Mouse (Mus musculus) forebrain, postnatal 0 days (tissue): ENCODE measurements around the gene Fcgrt. TPM values are rescaled to one million over a fixed set of nuclear protein-coding genes. Genes with fewer than 3 reads are reported as not detected.
A peak's percentile ranks its signal among the peaks of the same experiment; 100 is the strongest.
"Not testable (repeated sequence)": the region's sequence is repeated elsewhere in the genome, so short reads cannot be mapped to it uniquely, and the experiment has no call there.

Source experiments
- ATAC-seq: fragments of 200-750 bp; cut with Nextera tagmentation; 2 replicates; pipeline ENCODE4 v1.8.0; 2017; ENCODE audit warnings: mild to moderate bottlenecking, moderate library complexity
- DNase-seq: peaks from one replicate; pipeline ENCODE4 v3.0.0-alpha.2; 2015
- H3K27ac ChIP-seq: fragments of 300-500 bp; sonication (generic); 2 replicates; pipeline ENCODE4 v1.5.1; 2014; ENCODE audit warnings: low read depth, mild to moderate bottlenecking, antibody characterized with exemption, low read length, moderate library complexity, mixed read lengths
- H3K27me3 ChIP-seq: fragments of 300-500 bp; sonication (generic); 2 replicates; pipeline ENCODE4 v1.6.1; 2014; ENCODE audit warnings: mild to moderate bottlenecking, low read length, mixed read lengths; ENCODE audit not compliant: insufficient read depth
- H3K36me3 ChIP-seq: fragments of 300-500 bp; sonication (generic); 2 replicates; pipeline ENCODE4 v1.6.1; 2014; ENCODE audit warnings: mild to moderate bottlenecking, moderate library complexity; ENCODE audit not compliant: insufficient read depth
- H3K4me1 ChIP-seq: fragments of 300-500 bp; sonication (generic); 2 replicates; pipeline ENCODE4 v1.6.1; 2014; ENCODE audit warnings: antibody characterized with exemption; ENCODE audit not compliant: insufficient read depth
- H3K4me2 ChIP-seq: fragments of 300-500 bp; sonication (generic); 2 replicates; pipeline ENCODE4 v1.6.1; 2014; ENCODE audit warnings: low read depth, mild to moderate bottlenecking, moderate library complexity
- H3K4me3 ChIP-seq: fragments of 300-500 bp; sonication (generic); 2 replicates; pipeline ENCODE4 v1.5.1; 2014; ENCODE audit warnings: low read depth, low read length, mixed read lengths
- H3K9ac ChIP-seq: fragments of 300-500 bp; sonication (generic); 2 replicates; pipeline ENCODE4 v1.6.1; 2014; ENCODE audit warnings: mild to moderate bottlenecking
- H3K9me3 ChIP-seq: fragments of 300-500 bp; sonication (generic); 2 replicates; pipeline ENCODE4 v1.6.1; 2016; ENCODE audit warnings: low read length
- CTCF ChIP-seq: sonication (generic); IDR thresholded peaks from 2 replicates; pipeline ENCODE4 v1.5.1; 2016; ENCODE audit warnings: antibody characterized with exemption, control low read depth, low read depth
- WGBS: fragments of 180-500 bp; shearing (Covaris S2); extraction: QIAGEN DNeasy Blood & Tissue Kit; methylation state at CpG from one replicate; pipeline ENCODE4 v1.1.7; 2014; 5-methylcytosine and 5-hydroxymethylcytosine counted together
- polyA plus RNA-seq: library from polyadenylated mRNA; unstranded; fragments of >200 nt; fragmentation: Nextera tagmentation; extraction: Ambion mirVana; gene quantifications from 2 replicates; pipeline ENCODE4 v1.2.1, GENCODE M21; 2015
- total RNA-seq: library from RNA; depleted of rRNA; stranded (reverse); fragments of >200 nt; gene quantifications from 2 replicates; pipeline ENCODE4 v1.2.3, GENCODE M21; 2014

The Fcgrt gene
- total and polyA plus RNA-seq, 2 experiments from 2014 or later, result 29.4 to 35.1 TPM

GRCm38 (mm10) chr7:45098541-45099240, 5.0 kb downstream of the Fcgrt start:
- Histone ChIP-seq H3K9ac (no peak overlapping the region), H3K4me3 (no peak overlapping the region), H3K4me2 (no peak overlapping the region), H3K4me1 (no peaks in the 10 kb centered on the region), H3K9me3 (no peaks in the 10 kb centered on the region), H3K27me3 (no peaks in the 10 kb centered on the region), H3K36me3 (no peaks in the 10 kb centered on the region), H3K27ac (no peak overlapping the region)
- no peak for ATAC-seq
- TF ChIP-seq CTCF, result peak; percentile 23
- 91% methylated on average over 8 of the region's 8 CpGs for WGBS
- DNase-seq, result no peak

GRCm38 (mm10) chr7:45097479-45097878, 6.2 kb downstream of the Fcgrt start:
- H3K27ac ChIP-seq, result no peak overlapping the region
- H3K36me3 ChIP-seq, result no peaks in the 10 kb centered on the region
- no peak overlapping the region for H3K9ac ChIP-seq
- no peak for TF ChIP-seq CTCF
- no peak overlapping the region for H3K4me2 ChIP-seq
- no peaks in the 10 kb centered on the region for H3K9me3 ChIP-seq
- DNase-seq, result no peak
- 52% methylated on average over 6 of the region's 6 CpGs for WGBS
- no peak for ATAC-seq
- H3K4me1 ChIP-seq, result no peaks in the 10 kb centered on the region
- H3K4me3 ChIP-seq, result no peak overlapping the region
- H3K27me3 ChIP-seq, result no peaks in the 10 kb centered on the region

GRCm38 (mm10) chr7:45095965-45096364, 7.7 kb downstream of the Fcgrt start:
- H3K4me3 ChIP-seq, result not testable (repeated sequence)

GRCm38 (mm10) chr7:45095367-45095766, 8.3 kb downstream of the Fcgrt start:
- Histone ChIP-seq H3K4me3 (no peak overlapping the region), H3K27me3 (no peaks in the 10 kb centered on the region), H3K9me3 (no peaks in the 10 kb centered on the region), H3K4me2 (no peak overlapping the region), H3K36me3 (no peaks in the 10 kb centered on the region), H3K9ac (no peak overlapping the region), H3K4me1 (no peaks in the 10 kb centered on the region), H3K27ac (no peak overlapping the region)
- WGBS, result 85% methylated on average over 6 of the region's 6 CpGs
- ATAC-seq (no peak), DNase-seq (no peak)
- TF ChIP-seq CTCF, result no peak

More at GRCm38 (mm10) chr7:45095965-45096364, 7.7 kb downstream of the Fcgrt start:
- not testable (repeated sequence) for H3K27me3 ChIP-seq, H3K4me2 ChIP-seq, H3K9ac ChIP-seq, H3K9me3 ChIP-seq, H3K4me1 ChIP-seq, DNase-seq, H3K36me3 ChIP-seq, H3K27ac ChIP-seq, ATAC-seq
- 91% methylated on average over 14 of the region's 14 CpGs for WGBS

GRCm38 (mm10) chr7:45094121-45094520, 9.5 kb downstream of the Fcgrt start:
- DNase-seq, result no peak
- Histone ChIP-seq H3K9me3 (no peaks in the 10 kb centered on the region), H3K27ac (no peak overlapping the region), H3K4me3 (no peak overlapping the region), H3K36me3 (no peaks in the 10 kb centered on the region), H3K27me3 (no peaks in the 10 kb centered on the region), H3K9ac (no peak overlapping the region), H3K4me2 (no peak overlapping the region), H3K4me1 (no peaks in the 10 kb centered on the region)
- WGBS, result 74% methylated on average over 7 of the region's 7 CpGs
- ATAC-seq, result no peak
- TF ChIP-seq CTCF, result no peak

- 32% methylated on average over 18 of the region's 18 CpGs for WGBS
- H3K4me1 ChIP-seq, result no peaks in the 10 kb centered on the region
- TF ChIP-seq CTCF, result no peak
- H3K27me3 ChIP-seq, result no peaks in the 10 kb centered on the region
- ATAC-seq, result no peak
- H3K27ac ChIP-seq, result no peak overlapping the region
- H3K9ac ChIP-seq, result no peak overlapping the region
- no peaks in the 10 kb centered on the region for H3K36me3 ChIP-seq
- H3K4me3 ChIP-seq, result no peak overlapping the region
- no peaks in the 10 kb centered on the region for H3K9me3 ChIP-seq
- no peak for DNase-seq
- H3K4me2 ChIP-seq, result no peak overlapping the region
Measured at GRCm38 (mm10) chr7:45093516-45093905, 10.1 kb downstream of the Fcgrt start.

- Histone ChIP-seq H3K9ac (no peak overlapping the region), H3K4me2 (no peak overlapping the region), H3K4me3 (no peak overlapping the region), H3K36me3 (no peaks in the 10 kb centered on the region), H3K4me1 (no peaks in the 10 kb centered on the region), H3K27ac (no peak overlapping the region), H3K27me3 (no peaks in the 10 kb centered on the region), H3K9me3 (no peaks in the 10 kb centered on the region)
- no peak for TF ChIP-seq CTCF
- no peak for DNase-seq
- 78% methylated on average over 12 of the region's 12 CpGs for WGBS
- no peak for ATAC-seq
Measured at GRCm38 (mm10) chr7:45092828-45093515, 10.7 kb downstream of the Fcgrt start.
